Mouse (Mus musculus): Measurements from ENCODE around the gene Htr6.

- TF ChIP-seq POLR2A (IDR thresholded peaks at IDR 0.05; ENCODE audit: control insufficient read depth, extremely low read depth, insufficient read depth, low read length, poor library complexity) (no peak), CTCF (IDR thresholded peaks at IDR 0.05; ENCODE audit: borderline replicate concordance, control insufficient read depth, extremely low read depth, insufficient read depth, low read length, poor library complexity) (no peak)
Measured at GRCm38 (mm10) chr4:139046354-139046753, 29.0 kb downstream of the Htr6 start.
